Mouse (Mus musculus) kidney, adult 9 months (tissue): Measurements from ENCODE around the gene Pcbd2.

ENCODE experiments used
- DNase-seq: peaks from one replicate; pipeline ENCODE4 v3.0.0; 2022

The Pcbd2 gene

DNA sequence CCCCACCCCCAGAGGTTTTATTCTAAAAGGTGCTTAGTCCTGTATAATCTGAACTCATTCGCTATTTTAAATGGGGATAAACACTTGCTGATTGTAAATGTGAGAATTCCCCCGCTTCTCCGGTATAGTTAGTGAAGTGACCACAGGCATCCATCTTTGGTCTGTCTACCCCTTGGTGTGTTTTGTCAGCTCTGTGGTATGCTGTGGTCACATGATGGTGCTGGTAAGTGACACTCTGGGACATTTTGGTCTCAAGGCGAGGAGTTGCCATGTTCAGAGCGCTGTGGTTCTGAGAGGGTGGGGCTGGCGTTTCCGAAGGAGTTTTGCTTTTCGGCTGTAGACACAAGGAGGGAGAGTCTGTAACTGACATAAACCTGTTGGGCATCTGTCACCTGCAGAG is 10.7 kb downstream of the Pcbd2 start:
- DNase-seq = no peak

DNA sequence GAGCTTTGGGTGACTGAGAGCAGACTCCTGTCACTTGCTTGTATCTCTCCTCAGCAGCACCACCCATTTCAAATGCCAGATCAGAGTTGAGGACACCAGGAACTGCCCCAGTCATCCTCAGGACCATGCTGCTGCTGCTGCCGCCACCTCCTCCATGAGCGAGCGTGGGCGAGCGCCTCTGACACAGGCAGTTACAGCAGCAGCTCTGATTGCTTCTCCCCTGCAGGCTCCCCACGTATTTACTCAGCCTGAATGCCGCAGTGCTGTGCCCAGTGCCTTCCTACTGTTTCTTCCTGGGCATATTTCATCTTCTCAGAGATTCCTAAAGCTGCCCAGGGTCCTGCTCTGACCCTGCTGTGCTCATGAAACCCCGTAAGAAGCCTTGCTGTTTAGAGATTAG is 15.1 kb downstream of the Pcbd2 start:
- DNase-seq = no peak

DNA sequence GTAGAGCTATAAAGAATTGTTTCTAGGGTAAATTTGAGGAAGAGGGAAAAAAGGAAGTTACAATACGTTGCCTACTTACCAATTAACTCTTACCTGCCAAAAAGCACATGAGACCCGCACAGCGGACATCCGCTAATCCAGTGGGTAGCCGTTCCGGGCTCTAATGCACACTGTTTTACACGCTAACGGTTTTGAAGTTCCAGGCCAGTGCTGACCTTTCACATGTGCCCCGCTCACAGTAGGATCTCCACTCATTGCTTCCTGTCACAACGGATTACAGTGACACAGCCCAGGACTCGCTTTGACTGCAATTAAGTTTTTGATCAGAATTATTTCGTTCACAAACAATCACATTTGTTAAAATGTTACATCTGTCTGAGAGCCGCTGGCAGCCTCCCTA is 27.2 kb downstream of the Pcbd2 start:
- no peak for DNase-seq

DNA sequence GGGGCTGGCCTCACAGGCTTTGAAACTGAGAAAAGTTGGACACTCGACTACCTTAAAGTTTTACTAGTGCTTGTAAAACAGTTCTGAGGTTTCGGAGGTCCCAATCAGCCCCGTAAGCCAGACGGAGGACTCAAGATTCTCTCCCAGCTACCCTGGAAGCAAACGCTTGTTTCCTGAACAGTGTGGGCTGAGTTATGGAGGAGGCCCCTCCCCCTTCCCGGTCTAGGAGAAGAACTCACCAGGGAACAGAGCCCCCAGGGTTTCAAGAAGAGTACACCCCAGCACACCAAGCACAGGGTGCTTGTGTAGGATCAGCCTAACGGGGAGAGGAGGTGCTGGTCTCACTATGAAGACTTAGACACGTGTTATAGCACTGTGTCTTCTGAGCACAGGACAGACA is 29.6 kb downstream of the Pcbd2 start:
- no peak for DNase-seq

DNA sequence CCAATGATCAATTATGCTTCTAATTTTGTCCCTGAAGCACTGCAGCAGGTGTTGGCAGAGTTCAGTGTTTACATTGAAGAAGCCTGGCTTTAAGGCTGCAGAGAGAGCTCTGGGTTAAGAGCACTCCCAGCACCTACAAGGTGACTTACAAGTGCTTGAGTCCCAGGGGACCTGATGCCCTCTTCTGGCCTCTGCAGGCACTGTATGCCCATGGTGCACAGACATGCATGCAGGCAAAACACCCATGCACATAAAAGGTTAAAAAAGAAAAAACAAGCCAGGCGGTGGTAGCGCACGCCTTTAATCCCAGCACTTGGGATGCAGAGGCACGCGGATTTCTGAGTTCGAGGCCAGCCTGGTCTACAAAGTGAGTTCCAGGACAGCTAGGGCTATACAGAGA is 30.5 kb downstream of the Pcbd2 start:
- DNase-seq = peak; percentile 20

DNA sequence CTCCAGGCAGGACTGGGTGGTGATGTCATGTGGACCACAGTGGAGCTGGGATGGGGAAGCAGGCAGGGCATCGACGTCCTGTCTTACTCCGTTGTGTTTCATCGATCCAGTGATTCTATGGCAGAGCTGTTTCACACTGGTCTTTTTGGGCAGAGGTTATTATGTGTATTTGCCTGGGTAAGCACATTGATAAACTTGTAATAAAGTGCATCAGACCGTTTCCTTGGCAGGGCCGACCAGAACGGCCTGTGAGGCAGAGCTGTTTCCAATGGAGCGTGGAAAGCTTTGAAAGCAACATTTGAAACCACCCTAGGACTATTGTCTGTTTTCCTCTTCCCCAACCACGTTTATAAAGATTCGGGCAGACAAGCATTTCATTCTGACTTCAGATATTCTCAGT is 33.4 kb downstream of the Pcbd2 start:
- peak; percentile 45 for DNase-seq

DNA sequence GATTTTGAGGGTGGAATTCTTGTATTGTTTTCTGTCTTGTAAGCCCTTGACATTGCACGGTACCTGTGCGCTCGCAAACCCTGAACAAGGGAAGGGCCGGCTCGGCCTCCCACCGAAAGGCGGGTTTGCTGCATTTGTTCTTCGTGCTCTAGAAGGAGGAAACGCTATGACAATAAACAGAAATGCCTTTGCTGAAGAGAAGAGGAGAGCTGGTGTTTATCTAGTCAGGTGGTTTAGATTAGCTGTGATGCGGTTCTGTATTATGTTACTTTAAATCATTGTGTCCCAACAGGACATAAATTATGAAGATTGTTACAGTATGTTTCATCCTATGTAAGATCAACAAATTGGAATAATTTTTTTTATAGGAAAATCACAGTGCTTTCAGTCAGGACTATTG is 34.3 kb downstream of the Pcbd2 start:
- no peak for DNase-seq

DNA sequence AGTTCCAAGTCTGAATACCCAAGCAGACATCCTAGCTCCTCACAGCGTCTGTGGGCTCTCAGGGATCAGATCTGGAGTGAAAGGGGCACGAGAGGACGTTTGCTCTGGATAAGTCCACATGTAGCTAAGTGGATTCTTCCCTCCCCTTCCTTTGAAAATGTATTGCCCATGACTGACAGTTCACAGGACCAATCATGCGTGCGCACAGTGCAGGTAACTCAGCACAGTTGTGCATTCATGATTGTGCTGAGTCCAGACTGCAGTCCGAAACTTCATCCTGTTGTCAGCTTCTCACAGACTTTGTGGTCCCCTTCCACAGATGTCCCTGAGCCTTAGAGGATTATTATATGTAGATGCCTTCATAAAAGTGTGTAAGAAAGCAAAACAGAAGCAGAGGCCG is 47.2 kb downstream of the Pcbd2 start:
- no peak for DNase-seq

DNA sequence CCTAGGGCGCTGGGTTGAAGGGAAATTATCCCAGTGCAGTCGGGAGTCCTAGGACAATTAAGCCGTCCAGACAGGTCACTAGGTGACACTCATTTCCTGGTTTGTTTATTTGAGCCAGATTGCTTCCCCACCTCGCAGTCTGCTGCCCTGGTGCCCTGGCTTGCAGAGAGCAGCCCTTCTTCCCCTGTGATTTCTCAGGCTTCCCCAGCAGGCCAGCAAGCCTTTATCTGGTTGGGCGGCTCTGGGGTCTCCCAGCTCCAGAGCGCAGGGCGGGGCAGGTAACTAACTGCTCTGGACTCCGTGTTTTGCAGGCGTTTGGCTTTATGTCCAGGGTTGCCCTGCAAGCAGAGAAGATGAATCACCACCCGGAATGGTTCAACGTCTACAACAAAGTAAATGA is 47.9 kb downstream of the Pcbd2 start:
- DNase-seq = no peak

DNA sequence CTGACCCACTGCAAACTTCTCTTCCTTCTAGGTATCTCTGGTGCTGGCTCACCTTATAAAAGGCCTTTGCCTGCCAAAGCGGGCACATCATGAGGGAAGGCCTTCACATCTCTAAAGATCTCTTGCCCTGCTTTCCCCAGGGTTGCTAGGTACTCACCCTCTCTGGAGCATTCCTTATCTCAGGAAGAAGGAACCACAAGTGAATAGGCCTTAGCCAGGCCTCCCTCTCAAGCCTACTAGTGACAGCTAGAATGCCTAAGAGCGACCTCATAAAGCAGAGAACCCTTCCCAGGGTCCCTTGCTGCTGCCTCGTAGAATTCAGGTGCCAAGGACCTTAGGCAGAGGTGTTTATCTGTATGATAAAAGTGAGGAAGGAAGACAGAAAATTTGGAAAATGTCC is 57.1 kb downstream of the Pcbd2 start, which contains the start of gene Catsper3:
Gene Catsper3, plus strand, starts transcription at position 301 of the 400 bp plus-strand sequence.
- DNase-seq = no peak

DNA sequence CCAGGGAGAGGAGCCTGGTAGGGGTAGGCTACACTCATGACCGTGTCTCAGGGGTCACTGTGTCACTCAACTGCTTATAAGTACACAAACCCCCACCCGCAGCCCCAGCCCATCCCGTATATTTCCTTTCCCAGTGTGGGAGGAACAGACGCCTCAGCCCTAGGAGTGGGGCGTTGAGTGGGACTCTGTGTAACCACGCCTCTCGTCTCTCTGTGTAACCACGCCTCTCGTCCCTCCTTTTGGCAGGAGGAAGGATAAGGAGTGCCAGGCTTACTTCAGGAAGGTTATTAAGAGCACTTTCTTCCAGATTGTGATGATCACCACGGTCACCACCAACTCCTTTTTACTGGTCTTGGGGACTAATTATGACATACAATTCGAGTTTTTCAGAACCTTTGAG is 59.0 kb downstream of the Pcbd2 start:
- no peak for DNase-seq

DNA sequence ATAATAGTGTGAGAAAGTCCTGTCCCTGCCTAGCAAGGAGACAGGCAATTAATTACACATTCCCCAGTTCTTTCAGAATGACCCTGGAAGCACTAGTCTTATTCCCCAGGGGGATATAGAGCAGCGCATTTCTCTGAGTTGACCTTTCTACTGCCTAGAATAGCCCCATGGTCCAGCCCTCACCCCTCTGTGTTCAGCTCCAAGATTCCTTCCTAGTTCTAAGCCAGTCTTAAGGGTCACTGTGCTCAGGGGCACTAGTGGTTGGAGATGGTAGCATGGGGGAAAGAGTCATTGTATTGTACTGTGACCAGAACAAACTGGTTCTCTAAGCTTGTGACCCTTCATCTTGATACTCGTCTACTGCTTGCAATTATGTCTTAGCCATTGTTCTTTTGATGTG is 74.1 kb downstream of the Pcbd2 start:
- no peak for DNase-seq

DNA sequence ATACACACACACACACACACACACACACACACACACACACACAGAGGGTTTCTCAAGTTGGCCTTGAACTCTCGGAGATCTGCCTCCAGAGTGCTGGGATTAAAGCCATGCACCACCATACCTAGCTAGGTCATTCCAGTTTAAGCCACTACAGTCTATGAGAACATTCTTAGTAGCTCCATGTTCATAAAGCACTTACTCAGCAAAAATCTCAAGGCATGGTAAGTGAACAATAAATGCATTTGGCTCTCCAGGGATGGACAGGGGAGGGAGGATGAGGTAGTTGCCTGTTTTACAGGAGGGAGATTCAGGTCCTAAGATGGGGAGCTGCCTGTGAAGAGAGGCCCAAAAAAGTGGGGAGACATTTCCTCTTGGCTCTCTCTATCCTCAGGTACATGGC is 76.8 kb downstream of the Pcbd2 start:
- no peak for DNase-seq

DNA sequence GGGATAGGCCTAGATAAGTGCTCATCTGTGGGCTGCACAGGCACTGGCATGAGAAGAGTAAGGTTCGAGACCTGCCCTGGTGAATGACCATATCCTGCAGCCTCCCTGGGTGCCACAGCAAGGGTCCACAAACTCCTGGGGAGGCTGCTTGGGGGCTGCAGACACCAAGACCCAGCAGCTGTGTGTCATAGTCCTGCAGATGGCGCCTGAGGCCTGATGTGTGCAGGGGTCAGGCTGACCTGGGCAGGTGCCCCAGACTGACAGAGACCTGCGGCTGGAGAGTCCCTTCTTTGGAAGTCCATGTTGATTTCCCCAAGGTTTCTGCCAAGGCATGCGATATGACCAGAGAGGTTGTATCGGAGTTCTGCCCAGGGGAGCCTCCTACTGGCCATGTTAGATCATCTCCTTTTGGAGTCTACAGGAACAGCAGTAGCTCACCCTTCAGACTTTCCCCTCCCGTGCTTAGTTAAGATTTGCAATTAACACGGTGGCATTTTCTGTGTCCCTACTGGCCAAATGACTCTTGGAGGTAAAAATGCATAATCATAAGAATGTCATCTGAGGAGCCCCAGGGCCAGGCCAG is 82.0 kb downstream of the Pcbd2 start:
- DNase-seq = no peak

DNA sequence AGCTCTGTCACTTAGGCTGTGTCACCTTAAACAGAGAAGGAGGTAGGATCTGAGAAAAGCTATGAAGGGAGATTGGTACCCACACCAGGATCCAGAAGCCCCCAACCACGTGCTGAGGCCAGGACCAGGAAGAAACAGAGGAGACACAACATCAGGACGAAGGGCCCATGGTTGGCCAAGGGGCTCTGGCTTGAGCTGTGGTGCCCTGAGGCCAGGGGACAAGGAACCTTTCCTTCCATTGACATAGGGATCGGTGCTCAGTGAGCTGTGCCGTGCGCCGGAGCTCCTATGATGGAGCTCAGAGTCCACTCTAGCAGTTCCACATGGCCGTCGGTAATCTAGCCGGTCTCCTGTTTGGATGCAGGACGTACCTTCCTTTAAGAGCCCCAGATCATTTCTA is 82.5 kb downstream of the Pcbd2 start:
- no peak for DNase-seq

DNA sequence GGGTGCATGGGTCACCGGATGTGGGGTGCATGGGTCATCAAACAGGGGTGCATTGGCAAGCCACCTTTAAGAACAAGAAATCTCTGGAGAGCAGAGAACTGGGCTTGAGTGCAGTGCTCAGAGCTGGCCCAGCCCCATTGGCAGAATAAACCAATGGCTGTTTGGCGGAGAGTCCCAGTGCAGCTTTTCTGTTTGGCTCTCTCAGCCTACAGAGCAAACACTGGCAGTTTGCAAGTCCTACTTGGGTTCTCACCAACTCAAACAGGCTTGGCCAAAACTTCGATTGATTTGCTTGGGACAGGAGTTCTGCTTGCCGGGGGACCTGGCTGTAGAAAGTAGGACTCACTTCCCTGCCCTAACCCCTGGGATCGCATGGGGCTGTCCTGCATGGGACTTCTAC is 83.8 kb downstream of the Pcbd2 start:
- no peak for DNase-seq

DNA sequence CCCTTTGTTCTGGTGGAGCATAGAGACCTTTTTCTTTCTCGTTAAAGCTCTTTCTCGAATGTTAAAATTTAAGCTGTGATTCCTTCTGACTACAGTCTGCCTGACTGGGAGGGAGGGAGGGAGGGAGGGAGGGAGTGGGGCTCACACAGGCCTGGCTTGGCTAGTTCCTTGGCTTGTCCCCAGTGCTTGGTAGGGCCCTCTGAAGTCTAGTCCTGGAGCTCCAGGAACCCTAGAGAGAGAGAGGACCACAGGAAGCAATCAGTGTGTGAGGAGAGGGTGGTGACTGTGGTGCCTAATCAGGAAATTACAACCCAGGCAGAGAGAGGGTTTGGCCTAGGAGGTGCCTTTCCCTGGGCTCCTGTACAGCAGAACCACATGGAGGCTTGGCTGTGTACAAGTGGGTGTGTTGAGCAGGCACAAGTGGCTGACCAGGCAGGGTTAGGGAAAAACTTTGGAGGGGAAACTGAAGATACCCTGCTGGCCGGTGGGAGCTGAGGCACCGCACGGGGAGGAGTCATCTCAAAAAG is 86.4 kb downstream of the Pcbd2 start:
- DNase-seq = no peak

DNA sequence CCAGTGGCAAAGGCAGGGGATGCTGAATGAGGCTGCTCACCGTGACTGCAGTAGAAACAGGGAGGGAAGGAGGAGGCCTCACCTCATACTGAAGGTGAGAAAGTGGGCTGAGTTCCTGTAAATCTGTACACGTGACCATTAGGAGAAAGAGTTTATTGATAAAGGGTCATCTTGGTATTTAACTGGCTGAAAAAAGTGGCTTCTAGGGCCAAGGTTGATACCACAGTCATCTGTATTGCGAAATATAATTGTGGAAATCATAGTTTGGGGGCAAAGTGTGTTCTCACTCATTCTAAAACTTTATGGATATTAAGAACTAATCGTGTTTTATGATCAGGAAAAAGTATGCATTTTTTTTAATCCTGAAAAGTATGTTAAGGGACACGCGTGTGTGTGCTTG is 87.7 kb downstream of the Pcbd2 start:
- DNase-seq = no peak

DNA sequence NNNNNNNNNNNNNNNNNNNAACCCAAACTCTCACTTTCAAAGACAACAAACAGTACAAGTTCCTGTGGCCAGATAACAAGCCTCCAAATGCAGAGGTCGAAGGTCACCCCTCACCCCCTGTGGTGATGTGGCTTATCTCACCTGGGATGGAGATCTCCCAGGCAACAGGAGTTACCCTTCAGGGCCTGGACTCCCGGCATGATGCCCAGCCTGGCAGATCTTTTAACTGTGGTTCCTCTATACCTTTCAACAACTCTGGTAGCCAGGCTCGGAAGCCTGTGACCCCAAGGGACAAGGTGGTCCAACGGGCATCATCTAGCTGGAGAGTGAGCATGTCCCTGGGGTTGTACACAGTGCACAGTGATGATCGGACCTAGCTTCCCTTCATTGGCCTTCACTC is 95.3 kb downstream of the Pcbd2 start:
- no peak for DNase-seq

DNA sequence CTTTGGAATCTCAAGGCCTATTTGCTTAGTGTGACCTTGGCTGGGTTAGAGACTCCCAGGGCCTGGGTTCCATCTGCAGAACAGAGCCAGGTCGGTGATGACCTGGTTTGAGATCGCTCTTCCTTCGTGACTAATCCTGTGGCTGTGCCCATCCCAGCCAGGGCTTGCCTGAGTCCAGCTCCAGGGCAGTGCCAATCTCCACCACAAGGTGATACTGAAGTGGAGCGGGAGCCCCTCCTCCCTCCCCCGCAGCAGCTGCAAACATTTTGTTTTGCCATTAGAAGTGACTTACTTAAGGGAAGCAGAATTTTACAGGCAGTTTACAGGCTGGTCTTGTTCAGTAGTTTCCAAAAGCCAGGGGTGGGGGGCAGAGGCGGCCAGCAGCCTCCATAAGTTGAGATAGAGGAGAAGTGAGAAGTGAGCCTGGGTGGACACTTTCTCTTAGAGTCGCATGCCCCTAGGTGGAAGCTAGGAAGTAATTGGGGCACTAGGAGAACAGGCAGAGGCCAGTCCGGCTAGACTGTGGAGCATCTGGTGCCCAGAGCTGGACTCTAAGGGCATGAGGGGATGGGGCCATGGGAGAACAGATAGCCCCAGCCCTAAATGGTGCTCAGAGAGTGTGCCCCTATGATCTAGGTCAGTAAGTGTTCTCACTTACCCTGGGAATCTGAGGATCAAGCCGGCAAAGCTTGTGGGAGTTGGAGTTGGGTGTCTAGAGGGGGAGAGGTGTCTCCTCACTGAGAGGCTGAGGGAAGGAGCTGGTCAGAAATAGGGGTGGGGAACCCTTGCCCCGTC is 97.2 kb downstream of the Pcbd2 start:
- no peak for DNase-seq

DNA sequence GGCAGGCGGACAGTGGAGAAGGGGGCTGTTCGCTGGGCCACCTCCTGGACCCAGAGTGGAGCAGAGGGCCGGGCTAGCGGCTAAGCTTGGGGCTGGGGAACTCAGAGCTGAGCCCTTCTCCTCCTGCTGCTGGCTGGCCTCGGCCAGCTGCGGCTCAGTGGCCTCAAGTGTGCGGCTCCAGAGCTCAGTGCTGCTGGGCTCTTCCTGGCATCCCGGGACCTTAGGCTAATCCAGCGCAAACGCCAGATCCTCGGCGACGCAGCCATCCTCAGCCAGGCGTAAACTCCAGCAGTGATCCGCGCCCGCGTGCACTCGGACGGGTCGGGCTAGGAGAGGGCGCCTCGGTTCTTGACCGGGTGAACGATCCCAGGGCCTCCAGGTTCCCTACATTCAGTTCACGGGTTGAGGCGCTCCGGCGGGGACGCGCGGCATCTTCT is 98.1 kb downstream of the Pcbd2 start:
- DNase-seq = no peak

DNA sequence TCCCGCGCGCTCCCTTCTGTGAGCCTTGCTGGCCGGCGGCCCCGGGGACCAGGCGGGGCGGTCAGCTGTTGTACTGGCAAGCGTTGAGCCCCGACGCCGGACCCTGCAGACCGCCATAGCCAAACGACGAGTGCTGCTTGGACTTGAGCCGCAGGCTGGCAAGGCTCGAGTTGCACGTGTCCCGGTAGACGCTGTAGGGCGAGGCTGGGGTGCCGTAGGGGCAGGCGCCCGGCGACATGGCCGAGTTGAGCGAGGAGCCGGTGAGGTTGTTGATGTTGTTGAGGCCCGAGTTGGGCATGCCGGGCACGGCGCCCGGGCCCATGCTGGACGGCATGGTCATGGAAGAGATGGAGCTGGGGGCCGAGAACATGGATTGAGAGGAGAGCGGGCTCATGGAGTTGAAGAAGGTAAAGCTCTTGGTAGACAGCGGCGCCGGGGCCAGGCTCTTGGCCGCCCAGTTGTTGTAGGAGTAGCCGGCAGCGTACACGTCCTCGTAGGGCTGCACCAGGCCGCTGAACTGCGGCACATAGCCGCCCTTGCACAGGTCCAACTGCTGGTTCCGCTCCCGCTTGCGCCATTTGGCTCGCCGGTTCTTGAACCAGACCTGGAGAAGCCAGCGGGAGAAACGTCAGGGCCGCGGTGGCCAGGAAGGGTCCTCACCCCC is 99.0 kb downstream of the Pcbd2 start:
- no peak for DNase-seq
